Mouse (Mus musculus) mesoderm, embryonic 11.5 days (tissue): ENCODE data around the gene Cplx1.
"Not testable (repeated sequence)": the region's sequence is repeated elsewhere in the genome, so short reads cannot be mapped to it uniquely, and the experiment has no call there.

Experiments used
- DNase-seq: peaks from one replicate; pipeline ENCODE4 v3.0.0-alpha.2; 2012; ENCODE audit warnings: low read depth, low spot score

Gene Cplx1

GRCm38 (mm10) chr5:108516655-108517054 is 33.2 kb downstream of the Cplx1 start:
- no peak for DNase-seq

GRCm38 (mm10) chr5:108515581-108516361 is 34.1 kb downstream of the Cplx1 start:
- DNase-seq: no peak

- DNase-seq: no peak
Measured at GRCm38 (mm10) chr5:108502286-108502685, 47.5 kb downstream of the Cplx1 start.

- no peak for DNase-seq
Measured at GRCm38 (mm10) chr5:108501573-108501972, 48.3 kb downstream of the Cplx1 start.

- not testable (repeated sequence) for DNase-seq
Measured at GRCm38 (mm10) chr5:108486148-108486547, 63.7 kb downstream of the Cplx1 start.

GRCm38 (mm10) chr5:108485239-108485638 is 64.6 kb downstream of the Cplx1 start:
- peak; percentile 17 for DNase-seq

- no peak for DNase-seq
Measured at GRCm38 (mm10) chr5:108483006-108483405, 66.8 kb downstream of the Cplx1 start.

- DNase-seq: no peak
Measured at GRCm38 (mm10) chr5:108475977-108476376, 73.8 kb downstream of the Cplx1 start.

GRCm38 (mm10) chr5:108473737-108474136 is 76.1 kb downstream of the Cplx1 start:
- no peak for DNase-seq

- no peak for DNase-seq
Measured at GRCm38 (mm10) chr5:108469617-108470016, 80.2 kb downstream of the Cplx1 start.
